Mouse (Mus musculus) heart, embryonic 10.5 days (tissue): Measurements from ENCODE around the gene Vapb. TPM values are rescaled to one million over a fixed set of nuclear protein-coding genes. Genes with fewer than 3 reads are reported as not detected.
"Not testable (repeated sequence)": the region's sequence is repeated elsewhere in the genome, so short reads cannot be mapped to it uniquely, and the experiment has no call there.

ENCODE experiments used
- DNase-seq: peaks from one replicate; pipeline ENCODE4 v3.0.0-alpha.2; 2017; ENCODE audit warnings: low spot score
- H3K27ac ChIP-seq: fragments of 300-500 bp; sonication (generic); 2 replicates; pipeline ENCODE4 v1.5.1; 2016; ENCODE audit warnings: mild to moderate bottlenecking
- H3K27me3 ChIP-seq: fragments of 300-500 bp; sonication (generic); 2 replicates; pipeline ENCODE4 v1.6.1; 2016; ENCODE audit warnings: mild to moderate bottlenecking; ENCODE audit not compliant: poor library complexity, insufficient read depth, severe bottlenecking
- H3K36me3 ChIP-seq: fragments of 300-500 bp; sonication (generic); 2 replicates; pipeline ENCODE4 v1.6.1; 2016; ENCODE audit warnings: mild to moderate bottlenecking, moderate library complexity
- H3K4me1 ChIP-seq: fragments of 300-500 bp; sonication (generic); 2 replicates; pipeline ENCODE4 v1.6.1; 2016; ENCODE audit warnings: mild to moderate bottlenecking
- H3K4me3 ChIP-seq: fragments of 300-500 bp; sonication (generic); 2 replicates; pipeline ENCODE4 v1.5.1; 2016; ENCODE audit warnings: mild to moderate bottlenecking, moderate library complexity
- H3K9me3 ChIP-seq: fragments of 300-500 bp; sonication (generic); 2 replicates; pipeline ENCODE4 v1.6.1; 2016; ENCODE audit warnings: mild to moderate bottlenecking, moderate library complexity
- WGBS: fragments of 180-500 bp; shearing (Covaris S2); methylation state at CpG from one replicate; pipeline ENCODE4 v1.1.7; 2016; 5-methylcytosine and 5-hydroxymethylcytosine counted together
- polyA plus RNA-seq: library from polyadenylated mRNA; unstranded; fragments of >200 nt; fragmentation: Nextera tagmentation; extraction: Ambion mirVana; gene quantifications from 2 replicates; pipeline ENCODE4 v1.2.1, GENCODE M21; 2016

Gene Vapb
- polyA plus RNA-seq, 1 experiment from 2014 or later = 13.6 TPM

- H3K27ac ChIP-seq = no peak overlapping the region
These were observed 22.6 kb upstream of the Vapb start for GRCm38 (mm10) chr2:173714620-173715218.

GRCm38 (mm10) chr2:173716966-173717365 lies 20.3 kb upstream of the Vapb start:
- H3K27ac ChIP-seq = no peak overlapping the region
- H3K4me1 ChIP-seq = peaks cover 13% of the 10 kb centered on the region; the same call in 1 of the 2 replicates
- H3K27me3 ChIP-seq = no peaks in the 10 kb centered on the region
- no peak overlapping the region for H3K4me3 ChIP-seq
- no peaks in the 10 kb centered on the region for H3K36me3 ChIP-seq
- WGBS = 89% methylated on average over 5 of the region's 5 CpGs
- H3K9me3 ChIP-seq = peaks cover 2% of the 10 kb centered on the region; the same call in 1 of the 2 replicates
- no peak for DNase-seq

More at GRCm38 (mm10) chr2:173714620-173715218, 22.6 kb upstream of the Vapb start:
- 68% methylated on average over 8 of the region's 8 CpGs for WGBS
- Histone ChIP-seq H3K4me3 (no peak overlapping the region), H3K36me3 (no peaks in the 10 kb centered on the region), H3K27me3 (no peaks in the 10 kb centered on the region), H3K9me3 (peaks cover 2% of the 10 kb centered on the region; the same call in 1 of the 2 replicates), H3K4me1 (peaks cover 13% of the 10 kb centered on the region; the same call in 1 of the 2 replicates)
- DNase-seq = no peak

GRCm38 (mm10) chr2:173719115-173719514 lies 18.2 kb upstream of the Vapb start, which contains the start of gene 1700010B08Rik:
1700010B08Rik (plus strand) TSS chr2:173719415.
- H3K9me3 ChIP-seq, H3K4me3 ChIP-seq, H3K4me1 ChIP-seq, H3K27ac ChIP-seq, H3K27me3 ChIP-seq, DNase-seq, H3K36me3 ChIP-seq: not testable (repeated sequence)
- WGBS = 88% methylated on average over 7 of the region's 7 CpGs

- H3K4me3 ChIP-seq = no peak overlapping the region
- WGBS = 75% methylated on average over 11 of the region's 11 CpGs
- DNase-seq = no peak
- peaks cover 2% of the 10 kb centered on the region; the same call in 1 of the 2 replicates for H3K9me3 ChIP-seq
- H3K36me3 ChIP-seq = no peaks in the 10 kb centered on the region
- H3K27ac ChIP-seq = no peak overlapping the region
- peaks cover 5% of the 10 kb centered on the region; the same call in 1 of the 2 replicates for H3K4me1 ChIP-seq
- H3K27me3 ChIP-seq = no peaks in the 10 kb centered on the region
These were observed 15.0 kb upstream of the Vapb start for GRCm38 (mm10) chr2:173722251-173722857.

- peaks cover 5% of the 10 kb centered on the region; the same call in 1 of the 2 replicates for H3K4me1 ChIP-seq
- no peak for DNase-seq
- 48% methylated on average over 14 of the region's 14 CpGs for WGBS
- no peaks in the 10 kb centered on the region for H3K27me3 ChIP-seq
- H3K36me3 ChIP-seq = no peaks in the 10 kb centered on the region
- H3K4me3 ChIP-seq = no peak overlapping the region
- no peak overlapping the region for H3K27ac ChIP-seq
- no peaks in the 10 kb centered on the region for H3K9me3 ChIP-seq
These were observed 12.9 kb upstream of the Vapb start for GRCm38 (mm10) chr2:173724382-173724781.

- Histone ChIP-seq H3K4me3 (no peak overlapping the region), H3K36me3 (no peaks in the 10 kb centered on the region), H3K4me1 (peaks cover 9% of the 10 kb centered on the region), H3K27ac (no peak overlapping the region), H3K27me3 (no peaks in the 10 kb centered on the region), H3K9me3 (no peaks in the 10 kb centered on the region)
- DNase-seq = no peak
- 75% methylated on average over 15 of the region's 15 CpGs for WGBS
These were observed 12.1 kb upstream of the Vapb start for GRCm38 (mm10) chr2:173724940-173725807.

- 84% methylated on average over 4 of the region's 4 CpGs for WGBS
- Histone ChIP-seq H3K27ac (no peak overlapping the region), H3K4me3 (no peak overlapping the region), H3K4me1 (peaks cover 15% of the 10 kb centered on the region), H3K27me3 (no peaks in the 10 kb centered on the region), H3K9me3 (no peaks in the 10 kb centered on the region), H3K36me3 (no peaks in the 10 kb centered on the region)
- no peak for DNase-seq
These were observed 11.5 kb upstream of the Vapb start for GRCm38 (mm10) chr2:173725819-173726218.

GRCm38 (mm10) chr2:173730444-173730966 lies 6.8 kb upstream of the Vapb start:
- Histone ChIP-seq H3K4me1 (peaks cover 17% of the 10 kb centered on the region), H3K27ac (no peak overlapping the region), H3K9me3 (no peaks in the 10 kb centered on the region), H3K4me3 (no peak overlapping the region), H3K36me3 (no peaks in the 10 kb centered on the region), H3K27me3 (no peaks in the 10 kb centered on the region)
- peak; percentile 88 for DNase-seq
- 6% methylated on average over 9 of the region's 9 CpGs for WGBS

GRCm38 (mm10) chr2:173734426-173734825 lies 2.9 kb upstream of the Vapb start:
- H3K4me3 ChIP-seq = no peak overlapping the region
- DNase-seq = no peak
- peaks cover 32% of the 10 kb centered on the region for H3K4me1 ChIP-seq
- 67% methylated on average over 2 of the region's 2 CpGs for WGBS
- H3K27ac ChIP-seq = no peak overlapping the region
- H3K36me3 ChIP-seq = peaks cover 6% of the 10 kb centered on the region; the same call in 1 of the 2 replicates
- H3K9me3 ChIP-seq = no peaks in the 10 kb centered on the region
- H3K27me3 ChIP-seq = no peaks in the 10 kb centered on the region

GRCm38 (mm10) chr2:173738232-173738631 lies 921 bp downstream of the Vapb start:
- DNase-seq = no peak
- no peaks in the 10 kb centered on the region for H3K9me3 ChIP-seq
- peaks cover 16% of the 10 kb centered on the region for H3K4me1 ChIP-seq
- peak overlapping the region; percentile 93 for H3K4me3 ChIP-seq
- peaks cover 12% of the 10 kb centered on the region; the same call in 1 of the 2 replicates for H3K36me3 ChIP-seq
- H3K27ac ChIP-seq = peak overlapping the region; percentile 97
- WGBS = 70% methylated on average over 9 of the region's 9 CpGs
- H3K27me3 ChIP-seq = no peaks in the 10 kb centered on the region

GRCm38 (mm10) chr2:173739107-173739506 lies 1.8 kb downstream of the Vapb start:
- Histone ChIP-seq H3K27ac (no peak overlapping the region), H3K4me1 (peaks cover 21% of the 10 kb centered on the region), H3K27me3 (no peaks in the 10 kb centered on the region), H3K4me3 (no peak overlapping the region), H3K9me3 (no peaks in the 10 kb centered on the region), H3K36me3 (peaks cover 15% of the 10 kb centered on the region; the same call in 1 of the 2 replicates)
- WGBS = 89% methylated on average over 7 of the region's 7 CpGs
- no peak for DNase-seq

- no peak for DNase-seq
- H3K4me3 ChIP-seq = no peak overlapping the region
- peaks cover 27% of the 10 kb centered on the region; the same call in 1 of the 2 replicates for H3K36me3 ChIP-seq
- peaks cover 30% of the 10 kb centered on the region for H3K4me1 ChIP-seq
- H3K27ac ChIP-seq = no peak overlapping the region
- 0 out of 2 replicates have a peak, but pooled peaks cover 2% of the 10 kb centered on the region for H3K9me3 ChIP-seq
- 90% methylated on average over 13 of the region's 13 CpGs for WGBS
- no peaks in the 10 kb centered on the region for H3K27me3 ChIP-seq
These were observed 4.8 kb downstream of the Vapb start for GRCm38 (mm10) chr2:173742090-173742489.
